21 mouse cellular contexts compared by ENCODE assay signal in the genomic region with DNA sequence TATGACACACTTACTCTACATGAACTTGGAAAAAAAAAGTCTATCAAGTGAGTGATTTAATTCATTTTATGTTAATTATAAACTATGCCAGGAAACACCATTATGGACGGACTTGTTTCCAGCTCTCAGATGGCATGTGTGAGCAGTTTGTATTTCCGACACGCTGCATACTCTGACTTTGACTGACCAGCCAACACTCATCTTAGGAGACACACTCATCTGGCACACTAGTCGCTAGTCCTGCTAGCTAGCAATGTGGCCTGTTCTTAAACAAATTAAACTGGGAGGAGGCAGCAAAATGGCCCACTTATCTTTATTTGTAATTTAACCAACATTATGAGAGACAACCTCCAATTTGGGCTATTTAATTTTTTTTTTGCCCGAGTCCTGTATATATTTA.
DNase-seq lines count a peak whose midpoint lies in the region; ATAC-seq and TF ChIP-seq lines count a peak whose summit lies in the region.
"Had no signal": no experiment of that assay in that cellular context is flagged by ENCODE, and none has a peak within 500 bp of the region (broad histone marks: within the 10 kb centered on the region; RNA-seq: fewer than 3 reads in every experiment).

No protein-coding gene starts in this region.

- 73% methylated on average over 5 of the region's 5 CpGs for WGBS in embryonic facial prominence, embryonic 13.5 days
- WGBS in embryonic facial prominence, embryonic 10.5 days = 85% methylated on average over 5 of the region's 5 CpGs
- 63% methylated on average over 5 of the region's 5 CpGs for WGBS in kidney, embryonic 16.5 days
- 10% methylated on average over 5 of the region's 5 CpGs for WGBS in forebrain, embryonic 16.5 days
- 71% methylated on average over 5 of the region's 5 CpGs for WGBS in midbrain, postnatal 0 days
- 72% methylated on average over 5 of the region's 5 CpGs for WGBS in intestine, embryonic 15.5 days

- TF ChIP-seq CTCF in midbrain, postnatal 0 days (IDR thresholded peaks at IDR 0.05) = no peak

- no peak overlapping the region for H3K4me3 ChIP-seq in embryonic facial prominence, embryonic 13.5 days
- H3K4me3 ChIP-seq in embryonic facial prominence, embryonic 10.5 days = no peak overlapping the region
- H3K4me3 ChIP-seq in kidney, embryonic 16.5 days (ENCODE audit: low read length) = no peak overlapping the region
- no peak overlapping the region for H3K4me3 ChIP-seq in forebrain, embryonic 16.5 days (replicated peaks; ENCODE audit: low read length)
- no peak overlapping the region for H3K4me3 ChIP-seq in midbrain, postnatal 0 days (ENCODE audit: low read depth, low read length)
- H3K4me3 ChIP-seq in intestine, embryonic 15.5 days (replicated peaks) = no peak overlapping the region
- H3K4me3 ChIP-seq: heart, embryonic 12.5 days had no signal

- no peaks in the 10 kb centered on the region for H3K27me3 ChIP-seq in embryonic facial prominence, embryonic 13.5 days
- 0 out of 2 replicates have a peak, but pooled peaks cover 4% of the 10 kb centered on the region for H3K27me3 ChIP-seq in embryonic facial prominence, embryonic 10.5 days (replicated peaks; ENCODE audit: low read depth, poor library complexity, severe bottlenecking)
- no peaks in the 10 kb centered on the region for H3K27me3 ChIP-seq in kidney, embryonic 16.5 days (ENCODE audit: insufficient read depth, low read length)
- no peaks in the 10 kb centered on the region for H3K27me3 ChIP-seq in forebrain, embryonic 16.5 days (replicated peaks; ENCODE audit: control insufficient read depth, insufficient read depth, low read length)
- no peaks in the 10 kb centered on the region for H3K27me3 ChIP-seq in midbrain, postnatal 0 days (ENCODE audit: insufficient read depth, low read length)
- H3K27me3 ChIP-seq in intestine, embryonic 15.5 days (replicated peaks) = no peaks in the 10 kb centered on the region
- H3K27me3 ChIP-seq: heart, embryonic 12.5 days had no signal

- H3K9me3 ChIP-seq in embryonic facial prominence, embryonic 13.5 days = no peaks in the 10 kb centered on the region
- H3K9me3 ChIP-seq in embryonic facial prominence, embryonic 10.5 days = no peaks in the 10 kb centered on the region
- H3K9me3 ChIP-seq in kidney, embryonic 16.5 days (ENCODE audit: low read length) = no peaks in the 10 kb centered on the region
- H3K9me3 ChIP-seq in forebrain, embryonic 16.5 days (ENCODE audit: control insufficient read depth, low read length) = no peaks in the 10 kb centered on the region
- H3K9me3 ChIP-seq in midbrain, postnatal 0 days (ENCODE audit: low read length) = no peaks in the 10 kb centered on the region
- no peaks in the 10 kb centered on the region for H3K9me3 ChIP-seq in intestine, embryonic 15.5 days
- H3K9me3 ChIP-seq: G1E; heart, embryonic 12.5 days had no signal

- 0 out of 2 replicates have a peak overlapping the region, but pooled peaks have one; percentile 28 for H3K27ac ChIP-seq in embryonic facial prominence, embryonic 13.5 days
- no peak overlapping the region for H3K27ac ChIP-seq in embryonic facial prominence, embryonic 10.5 days (replicated peaks)
- H3K27ac ChIP-seq in kidney, embryonic 16.5 days (ENCODE audit: low read length) = no peak overlapping the region
- H3K27ac ChIP-seq in forebrain, embryonic 16.5 days (ENCODE audit: low read length) = peak overlapping the region; percentile 80
- no peak overlapping the region for H3K27ac ChIP-seq in midbrain, postnatal 0 days (ENCODE audit: low read depth, low read length)
- no peak overlapping the region for H3K27ac ChIP-seq in intestine, embryonic 15.5 days

- no peak overlapping the region for H3K9ac ChIP-seq in embryonic facial prominence, embryonic 13.5 days
- H3K9ac ChIP-seq in kidney, embryonic 16.5 days (replicated peaks; ENCODE audit: low read length) = no peak overlapping the region
- H3K9ac ChIP-seq in forebrain, embryonic 16.5 days (replicated peaks; ENCODE audit: low read depth, low read length) = no peak overlapping the region
- no peak overlapping the region for H3K9ac ChIP-seq in midbrain, postnatal 0 days (replicated peaks; ENCODE audit: low read length, poor library complexity, severe bottlenecking)
- no peak overlapping the region for H3K9ac ChIP-seq in intestine, embryonic 15.5 days
- H3K9ac ChIP-seq: heart, embryonic 12.5 days had no signal

- DNase-seq in embryonic facial prominence, embryonic 10.5 days (ENCODE audit: low spot score) = no peak
- DNase-seq in kidney, postnatal 14 days = no peak
- DNase-seq in midbrain, postnatal 0 days (ENCODE audit: low spot score) = no peak
- no peak for DNase-seq in urinary bladder, adult 18-20 months (ENCODE audit: low spot score in 2 of 2)
- DNase-seq: cerebellum, adult 9-11 months; gastrocnemius, postnatal 25 days; heart, postnatal 36 days; kidney, adult 18-20 months; layer of hippocampus, postnatal 36 days; liver; lung, adult 18-20 months; lung, postnatal 4 days; right cerebral cortex, postnatal 4 days; thymus, postnatal 36 days had no signal

- no peaks in the 10 kb centered on the region for H3K36me3 ChIP-seq in embryonic facial prominence, embryonic 13.5 days
- no peaks in the 10 kb centered on the region for H3K36me3 ChIP-seq in embryonic facial prominence, embryonic 10.5 days (replicated peaks)
- no peaks in the 10 kb centered on the region for H3K36me3 ChIP-seq in kidney, embryonic 16.5 days (ENCODE audit: insufficient read depth, low read length)
- H3K36me3 ChIP-seq in forebrain, embryonic 16.5 days (ENCODE audit: control insufficient read depth, insufficient read depth) = no peaks in the 10 kb centered on the region
- no peaks in the 10 kb centered on the region for H3K36me3 ChIP-seq in midbrain, postnatal 0 days (ENCODE audit: insufficient read depth, low read length)
- no peaks in the 10 kb centered on the region for H3K36me3 ChIP-seq in intestine, embryonic 15.5 days
- H3K36me3 ChIP-seq: G1E; heart, embryonic 12.5 days had no signal

- no peak overlapping the region for H3K4me2 ChIP-seq in embryonic facial prominence, embryonic 13.5 days
- peak overlapping the region; percentile 23 for H3K4me2 ChIP-seq in kidney, embryonic 16.5 days (replicated peaks; ENCODE audit: low read depth, low read length)
- H3K4me2 ChIP-seq in forebrain, embryonic 16.5 days (ENCODE audit: low read length) = peak overlapping the region; percentile 51
- peak overlapping the region; percentile 36 for H3K4me2 ChIP-seq in midbrain, postnatal 0 days (ENCODE audit: low read depth, low read length, poor library complexity, severe bottlenecking)
- no peak overlapping the region for H3K4me2 ChIP-seq in intestine, embryonic 15.5 days (replicated peaks)

- no peak for ATAC-seq in embryonic facial prominence, embryonic 13.5 days (ENCODE audit: insufficient number of reproducible peaks, insufficient read depth, low FRiP score, low TSS enrichment, low read depth)
- no peak for ATAC-seq in kidney, embryonic 16.5 days (ENCODE audit: low FRiP score, low TSS enrichment)
- ATAC-seq in forebrain, embryonic 16.5 days = peak; percentile 43
- ATAC-seq in midbrain, postnatal 0 days (ENCODE audit: low FRiP score) = no peak
- ATAC-seq in intestine, embryonic 15.5 days = no peak
- ATAC-seq: CD4-positive, CD25-positive, alpha-beta regulatory T cell, adult 4 months had no signal

- no peaks in the 10 kb centered on the region; the same call in 1 of the 2 replicates for H3K4me1 ChIP-seq in embryonic facial prominence, embryonic 13.5 days
- H3K4me1 ChIP-seq in embryonic facial prominence, embryonic 10.5 days = peaks cover 8% of the 10 kb centered on the region; the same call in 1 of the 2 replicates
- peaks cover 20% of the 10 kb centered on the region for H3K4me1 ChIP-seq in kidney, embryonic 16.5 days (ENCODE audit: insufficient read depth, low read length)
- peaks cover 32% of the 10 kb centered on the region for H3K4me1 ChIP-seq in forebrain, embryonic 16.5 days (replicated peaks; ENCODE audit: control insufficient read depth, insufficient read depth, low read length)
- H3K4me1 ChIP-seq in midbrain, postnatal 0 days (ENCODE audit: insufficient read depth, low read length) = peaks cover 13% of the 10 kb centered on the region; the same call in 1 of the 2 replicates
- H3K4me1 ChIP-seq in intestine, embryonic 15.5 days (replicated peaks) = no peaks in the 10 kb centered on the region; the same call in 1 of the 2 replicates
- H3K4me1 ChIP-seq: heart, embryonic 12.5 days had no signal

Comparison
In these comparisons a context has a peak if more than half of its experiments do, and no peak if none do; other contexts are left out.
1. H3K27ac ChIP-seq: peak in embryonic facial prominence, embryonic 13.5 days (single experiment) and forebrain, embryonic 16.5 days (single experiment); none in embryonic facial prominence, embryonic 10.5 days (single experiment), kidney, embryonic 16.5 days (single experiment), midbrain, postnatal 0 days (single experiment) and intestine, embryonic 15.5 days (single experiment).
2. H3K4me2 ChIP-seq: peak in kidney, embryonic 16.5 days (single experiment), forebrain, embryonic 16.5 days (single experiment) and midbrain, postnatal 0 days (single experiment); none in embryonic facial prominence, embryonic 13.5 days (single experiment) and intestine, embryonic 15.5 days (single experiment).